ENCODE assay signal across 14 mouse cellular contexts in the genomic region with DNA sequence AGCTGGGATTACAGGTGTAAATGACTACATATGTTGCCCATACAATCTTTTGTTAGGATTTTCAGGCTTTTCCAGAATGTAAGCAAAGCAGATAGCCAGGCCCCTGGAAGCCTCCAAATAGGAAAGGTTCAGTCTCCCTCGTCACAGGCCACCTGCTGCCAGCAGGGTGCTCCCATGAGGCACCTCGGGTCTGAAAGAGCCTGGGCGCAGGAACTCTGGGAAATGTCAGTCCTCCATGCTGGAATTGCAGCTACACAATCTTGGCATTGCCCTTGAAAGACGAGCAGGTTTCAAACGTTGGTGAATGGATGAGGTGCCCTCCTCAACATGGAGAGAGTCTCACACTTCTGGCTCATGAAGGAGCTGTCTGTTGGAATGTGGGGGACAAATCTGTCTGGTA. TPM values are rescaled to one million over a fixed set of nuclear protein-coding genes. Genes with fewer than 3 reads are reported as not detected.
DNase-seq lines count a peak whose midpoint lies in the region; ATAC-seq and TF ChIP-seq lines count a peak whose summit lies in the region.
"Had no signal": no experiment of that assay in that cellular context is flagged by ENCODE, and none has a peak within 500 bp of the region (broad histone marks: within the 10 kb centered on the region; RNA-seq: fewer than 3 reads in every experiment).

No protein-coding gene starts in this region.

- no peak for TF ChIP-seq CTCF in forebrain, postnatal 0 days (IDR thresholded peaks at IDR 0.05; ENCODE audit: low read depth)
- peak; percentile 32 for TF ChIP-seq CTCF in left cerebral cortex, adult 2 months (IDR thresholded peaks at IDR 0.05)

- peaks cover 32% of the 10 kb centered on the region for H3K36me3 ChIP-seq in forebrain, embryonic 15.5 days
- H3K36me3 ChIP-seq in forebrain, postnatal 0 days (ENCODE audit: insufficient read depth): peaks cover 27% of the 10 kb centered on the region

- H3K27ac ChIP-seq in forebrain, embryonic 15.5 days (replicated peaks): 0 out of 2 replicates have a peak overlapping the region, but pooled peaks have one; percentile 15
- no peak overlapping the region for H3K27ac ChIP-seq in forebrain, postnatal 0 days (ENCODE audit: low read depth, low read length)
- H3K27ac ChIP-seq in left cerebral cortex, adult 2 months: no peak overlapping the region
- H3K27ac ChIP-seq: forebrain, embryonic 13.5 days; stomach, embryonic 15.5 days had no signal

- no peaks in the 10 kb centered on the region for H3K27me3 ChIP-seq in forebrain, embryonic 15.5 days
- no peaks in the 10 kb centered on the region for H3K27me3 ChIP-seq in forebrain, postnatal 0 days (ENCODE audit: insufficient read depth, low read length)
- H3K27me3 ChIP-seq: stomach, embryonic 15.5 days had no signal

- H3K9ac ChIP-seq in forebrain, embryonic 15.5 days (replicated peaks): no peak overlapping the region
- H3K9ac ChIP-seq in forebrain, postnatal 0 days: no peak overlapping the region
- H3K9ac ChIP-seq: forebrain, embryonic 13.5 days; stomach, embryonic 15.5 days had no signal

- 38% methylated on average over 5 of the region's 5 CpGs for WGBS in forebrain, embryonic 15.5 days
- 37% methylated on average over 5 of the region's 5 CpGs for WGBS in forebrain, postnatal 0 days

- intact Hi-C loops in left cerebral cortex, adult 2 months (cut with DNase I): no loop called here
- intact Hi-C loops in left cerebral cortex, postnatal 4 days (cut with DNase I): no loop called here

- no peak for DNase-seq in forebrain, postnatal 0 days
- DNase-seq in left cerebral cortex, adult 2 months (ENCODE audit: extremely low spot score in 1 of 2, low spot score in 2 of 2): no peak
- no peak for DNase-seq in left cerebral cortex, postnatal 4 days
- peak; percentile 48 to 67 for DNase-seq in adrenal gland, postnatal 36 days
- peak; percentile 61 for DNase-seq in kidney, postnatal 10 days
- no peak for DNase-seq in urinary bladder, postnatal 4 days (ENCODE audit: low spot score in 2 of 2)
- DNase-seq: retina, postnatal 1 day had no signal

- H3K4me3 ChIP-seq in forebrain, embryonic 15.5 days: no peak overlapping the region
- H3K4me3 ChIP-seq in forebrain, postnatal 0 days (ENCODE audit: low read depth, low read length): no peak overlapping the region
- H3K4me3 ChIP-seq in left cerebral cortex, adult 2 months: no peak overlapping the region
- H3K4me3 ChIP-seq: forebrain, embryonic 13.5 days; stomach, embryonic 15.5 days had no signal

- no peaks in the 10 kb centered on the region for H3K9me3 ChIP-seq in forebrain, embryonic 15.5 days
- no peaks in the 10 kb centered on the region for H3K9me3 ChIP-seq in forebrain, postnatal 0 days (ENCODE audit: low read length)
- H3K9me3 ChIP-seq: forebrain, embryonic 13.5 days; stomach, embryonic 15.5 days had no signal

- ATAC-seq in forebrain, embryonic 15.5 days (replicated peaks): no peak
- no peak for ATAC-seq in forebrain, postnatal 0 days
- ATAC-seq in megakaryocyte, adult 5-6 weeks (ENCODE audit: poor library complexity, severe bottlenecking): no peak
- ATAC-seq: forebrain, embryonic 13.5 days had no signal

- H3K4me1 ChIP-seq in forebrain, embryonic 15.5 days: peaks cover 26% of the 10 kb centered on the region
- no peaks in the 10 kb centered on the region for H3K4me1 ChIP-seq in forebrain, postnatal 0 days (ENCODE audit: insufficient read depth)

- H3K4me2 ChIP-seq in forebrain, embryonic 15.5 days (replicated peaks): no peak overlapping the region
- H3K4me2 ChIP-seq in forebrain, postnatal 0 days (ENCODE audit: low read depth): no peak overlapping the region
- H3K4me2 ChIP-seq: forebrain, embryonic 13.5 days; stomach, embryonic 15.5 days had no signal

RNA-seq across cellular contexts. Expression of a gene that starts 7.7 kb away (rescaled TPM):
- polyA plus RNA-seq in forebrain, embryonic 15.5 days (2015; fragmentation: Nextera tagmentation; extraction: Ambion mirVana): 29.3 and 29.5 TPM in 2 replicates
- total RNA-seq in forebrain, postnatal 0 days (2014; rRNA removed): 103 and 119 TPM in 2 replicates
- 20.8 and 26.8 TPM in 2 replicates for polyA plus RNA-seq in forebrain, postnatal 0 days (2015; fragmentation: Nextera tagmentation; extraction: Ambion mirVana)
- 10 to 100 TPM; 81.6 to 84.3 TPM for total RNA-seq in left cerebral cortex, adult 2 months (2021)
- total RNA-seq in left cerebral cortex, postnatal 4 days (2021): 100 to 1,000 TPM; 118 to 120 TPM
- total RNA-seq in adrenal gland, postnatal 36 days (2021): 10 to 100 TPM; 20.4 to 24.1 TPM
- 2.4 and 2.7 TPM in 2 replicates for total RNA-seq in megakaryocyte, adult 5-6 weeks (2015)
- total RNA-seq in megakaryocyte, adult 5-6 weeks (2017): 2.4 and 2.5 TPM in 2 replicates

RNA-seq across cellular contexts. Expression of a gene that starts 7.8 kb away (rescaled TPM):
- polyA plus RNA-seq in forebrain, embryonic 15.5 days (2015; fragmentation: Nextera tagmentation; extraction: Ambion mirVana): 0.52 TPM in 1 of 2 replicates, not detected in the other
- total RNA-seq in forebrain, postnatal 0 days (2014; rRNA removed): 0.31 and 0.43 TPM in 2 replicates
- not detected in 2 replicates for polyA plus RNA-seq in forebrain, postnatal 0 days (2015; fragmentation: Nextera tagmentation; extraction: Ambion mirVana)
- total RNA-seq in left cerebral cortex, adult 2 months (2021): not detected
- under 1 TPM in 1 of 2 experiments, not detected in 1; 0.48 TPM for total RNA-seq in left cerebral cortex, postnatal 4 days (2021)
- not detected for total RNA-seq in adrenal gland, postnatal 36 days (2021)
- not detected in 2 replicates for total RNA-seq in megakaryocyte, adult 5-6 weeks (2015)
- total RNA-seq in megakaryocyte, adult 5-6 weeks (2017): not detected in 2 replicates
- total RNA-seq: hematopoietic stem cell, adult 5-6 weeks; left cerebral cortex, postnatal 10 days; monocyte, adult 5-6 weeks had no signal
- polyA plus RNA-seq: forebrain, embryonic 13.5 days had no signal

RNA-seq across cellular contexts. Expression of a gene that starts 7.9 kb away (rescaled TPM):
- 69.8 and 79.5 TPM in 2 replicates for polyA plus RNA-seq in forebrain, embryonic 15.5 days (2015; fragmentation: Nextera tagmentation; extraction: Ambion mirVana)
- 41.1 and 49.8 TPM in 2 replicates for total RNA-seq in forebrain, postnatal 0 days (2014; rRNA removed)
- polyA plus RNA-seq in forebrain, postnatal 0 days (2015; fragmentation: Nextera tagmentation; extraction: Ambion mirVana): 42.1 and 48.6 TPM in 2 replicates
- 10 to 100 TPM; 32.8 to 39.5 TPM for total RNA-seq in left cerebral cortex, adult 2 months (2021)
- 10 to 100 TPM; 48.8 to 49.3 TPM for total RNA-seq in left cerebral cortex, postnatal 4 days (2021)
- total RNA-seq in adrenal gland, postnatal 36 days (2021): 10 to 100 TPM; 37.6 to 41.3 TPM
- total RNA-seq in megakaryocyte, adult 5-6 weeks (2015): 18.3 and 27.5 TPM in 2 replicates
- total RNA-seq in megakaryocyte, adult 5-6 weeks (2017): 17.6 and 25.1 TPM in 2 replicates

RNA-seq across cellular contexts. Expression of a gene that starts 25.9 kb away (rescaled TPM):
- 1.5 and 1.7 TPM in 2 replicates for polyA plus RNA-seq in forebrain, embryonic 15.5 days (2015; fragmentation: Nextera tagmentation; extraction: Ambion mirVana)
- total RNA-seq in forebrain, postnatal 0 days (2014; rRNA removed): not detected in 2 replicates
- polyA plus RNA-seq in forebrain, postnatal 0 days (2015; fragmentation: Nextera tagmentation; extraction: Ambion mirVana): 0.13 and 0.31 TPM in 2 replicates
- total RNA-seq in left cerebral cortex, adult 2 months (2021): not detected
- total RNA-seq in left cerebral cortex, postnatal 4 days (2021): not detected
- not detected for total RNA-seq in adrenal gland, postnatal 36 days (2021)
- not detected in 2 replicates for total RNA-seq in megakaryocyte, adult 5-6 weeks (2015)
- total RNA-seq in megakaryocyte, adult 5-6 weeks (2017): not detected in 2 replicates
- total RNA-seq: hematopoietic stem cell, adult 5-6 weeks; left cerebral cortex, postnatal 10 days; monocyte, adult 5-6 weeks had no signal

RNA-seq across cellular contexts. Expression of a gene that starts 31.3 kb away (rescaled TPM):
- 296 and 306 TPM in 2 replicates for polyA plus RNA-seq in forebrain, embryonic 15.5 days (2015; fragmentation: Nextera tagmentation; extraction: Ambion mirVana)
- total RNA-seq in forebrain, postnatal 0 days (2014; rRNA removed): 196 and 242 TPM in 2 replicates
- 258 and 279 TPM in 2 replicates for polyA plus RNA-seq in forebrain, postnatal 0 days (2015; fragmentation: Nextera tagmentation; extraction: Ambion mirVana)
- 10 to 100 TPM; 45.9 to 46.0 TPM for total RNA-seq in left cerebral cortex, adult 2 months (2021)
- total RNA-seq in left cerebral cortex, postnatal 4 days (2021): 100 to 1,000 TPM; 105 to 108 TPM
- 1 to 10 TPM; 6.0 to 6.8 TPM for total RNA-seq in adrenal gland, postnatal 36 days (2021)
- 0.69 TPM in 1 of 2 replicates, not detected in the other for total RNA-seq in megakaryocyte, adult 5-6 weeks (2015)
- total RNA-seq in megakaryocyte, adult 5-6 weeks (2017): 0.40 TPM in 1 of 2 replicates, not detected in the other

Comparison
In these comparisons a context has a peak if more than half of its experiments do, and no peak if none do; other contexts are left out.
1. DNase-seq: peak in adrenal gland, postnatal 36 days (2 of 2) and kidney, postnatal 10 days (single experiment); none in forebrain, postnatal 0 days (single experiment), left cerebral cortex, adult 2 months (0 of 2), left cerebral cortex, postnatal 4 days (single experiment) and urinary bladder, postnatal 4 days (0 of 2).
2. RNA of a gene that starts 7.7 kb away (total RNA-seq): 118 to 120 TPM in left cerebral cortex, postnatal 4 days, 103 to 119 TPM in forebrain, postnatal 0 days, 81.6 to 84.3 TPM in left cerebral cortex, adult 2 months and 20.4 to 24.1 TPM in adrenal gland, postnatal 36 days; 2.4 to 2.7 TPM in megakaryocyte, adult 5-6 weeks; every median in the first group is over 4 times any median in the second.